Mouse (Mus musculus): Measurements from ENCODE around the gene Gm28047. TPM values are rescaled to one million over a fixed set of nuclear protein-coding genes. Genes with fewer than 3 reads are reported as not detected.
A peak's percentile ranks its signal among the peaks of the same experiment; 100 is the strongest.
"Not testable (repeated sequence)": the region's sequence is repeated elsewhere in the genome, so short reads cannot be mapped to it uniquely, and the experiment has no call there.

The Gm28047 gene
- polyA plus RNA-seq, 1 experiment from 2014 or later: 0.19 TPM

GRCm38 (mm10) chr15:102651107-102651506 lies 26.2 kb upstream of the Gm28047 start:
- WGBS (ENCODE audit: missing documents): 90% methylated on average over 3 of the region's 3 CpGs
- no peak overlapping the region for H3K4me3 ChIP-seq (ENCODE audit: inconsistent target)

DNA sequence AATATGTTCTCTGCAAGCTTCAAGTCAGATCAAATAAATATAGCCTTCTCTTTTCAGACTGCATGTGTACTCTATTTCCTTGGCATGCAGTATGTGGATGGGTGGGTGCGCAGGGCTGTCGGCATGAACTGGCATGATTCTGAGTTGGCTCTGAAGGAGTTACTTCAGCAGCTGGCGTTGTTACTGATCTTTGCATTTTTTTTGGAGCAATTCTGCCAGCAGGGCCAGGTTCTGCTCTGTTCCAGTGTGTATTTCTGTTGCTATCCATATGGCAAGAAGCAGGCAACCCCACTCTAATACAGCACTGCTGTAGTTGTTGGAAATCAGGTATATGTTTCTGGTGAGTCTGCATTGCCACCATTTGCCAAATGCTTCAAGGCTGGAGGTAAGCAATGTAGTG lies 10.9 kb upstream of the Gm28047 start:
- H3K4me3 ChIP-seq (ENCODE audit: inconsistent target): no peak overlapping the region
- H3K79me2 ChIP-seq (ENCODE audit: inconsistent target): no peaks in the 10 kb centered on the region
- WGBS (ENCODE audit: missing documents): 92% methylated on average over 3 of the region's 3 CpGs
- H3K36me3 ChIP-seq (ENCODE audit: inconsistent target): no peaks in the 10 kb centered on the region
- no peak overlapping the region for H3K27ac ChIP-seq

More at GRCm38 (mm10) chr15:102651107-102651506, 26.2 kb upstream of the Gm28047 start:
- Histone ChIP-seq H3K79me2 (ENCODE audit: inconsistent target) (no peaks in the 10 kb centered on the region), H3K36me3 (ENCODE audit: inconsistent target) (no peaks in the 10 kb centered on the region), H3K27ac (no peak overlapping the region)

DNA sequence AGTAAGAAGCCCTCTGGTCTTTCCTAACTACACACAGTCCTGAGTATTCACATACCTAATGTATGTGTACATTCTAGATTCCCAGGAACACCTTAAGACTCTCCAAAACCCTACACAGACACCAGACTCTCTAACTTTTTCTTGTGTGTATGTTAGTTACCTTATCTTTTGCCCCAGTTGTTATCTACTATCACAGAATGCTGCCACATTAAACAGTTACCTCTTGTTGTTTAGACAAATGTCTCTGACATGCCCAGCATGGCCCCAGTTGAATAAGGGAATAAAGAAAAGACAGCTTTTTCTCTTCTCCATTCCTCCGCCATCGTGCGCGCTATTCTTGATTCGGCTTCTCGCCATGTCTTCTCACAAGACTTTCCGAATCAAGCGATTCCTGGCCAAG lies 9.8 kb upstream of the Gm28047 start:
- Histone ChIP-seq H3K36me3 (ENCODE audit: inconsistent target) (no peaks in the 10 kb centered on the region), H3K4me3 (ENCODE audit: inconsistent target) (no peak overlapping the region), H3K27ac (no peak overlapping the region), H3K79me2 (ENCODE audit: inconsistent target) (no peaks in the 10 kb centered on the region)
- 91% methylated on average over 4 of the region's 8 CpGs for WGBS (ENCODE audit: missing documents)

DNA sequence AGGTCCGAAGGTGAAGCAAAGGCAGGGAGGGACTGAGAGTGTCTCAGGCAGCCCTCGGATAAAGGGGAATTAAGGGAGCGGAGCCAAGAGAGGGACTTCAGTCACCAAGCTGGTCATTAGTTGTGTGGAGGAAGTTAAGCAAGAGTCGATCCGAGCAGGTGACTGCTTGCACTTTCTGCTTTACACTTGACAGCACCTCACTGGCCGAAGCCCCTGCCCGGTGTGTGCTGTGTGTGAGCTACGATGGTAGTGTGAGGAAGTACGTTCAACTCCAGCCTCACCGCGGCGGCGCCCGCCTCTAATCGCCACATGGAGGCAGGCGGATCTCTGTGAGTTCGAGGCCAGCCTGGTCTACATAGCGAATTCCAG lies 804 bp upstream of the Gm28047 start:
- Histone ChIP-seq H3K4me3 (ENCODE audit: inconsistent target) (peak overlapping the region; percentile 97), H3K27ac (peak overlapping the region; percentile 86), H3K36me3 (ENCODE audit: inconsistent target) (no peaks in the 10 kb centered on the region), H3K79me2 (ENCODE audit: inconsistent target) (peaks cover 43% of the 10 kb centered on the region)
- 1% methylated on average over 18 of the region's 18 CpGs for WGBS (ENCODE audit: missing documents)

DNA sequence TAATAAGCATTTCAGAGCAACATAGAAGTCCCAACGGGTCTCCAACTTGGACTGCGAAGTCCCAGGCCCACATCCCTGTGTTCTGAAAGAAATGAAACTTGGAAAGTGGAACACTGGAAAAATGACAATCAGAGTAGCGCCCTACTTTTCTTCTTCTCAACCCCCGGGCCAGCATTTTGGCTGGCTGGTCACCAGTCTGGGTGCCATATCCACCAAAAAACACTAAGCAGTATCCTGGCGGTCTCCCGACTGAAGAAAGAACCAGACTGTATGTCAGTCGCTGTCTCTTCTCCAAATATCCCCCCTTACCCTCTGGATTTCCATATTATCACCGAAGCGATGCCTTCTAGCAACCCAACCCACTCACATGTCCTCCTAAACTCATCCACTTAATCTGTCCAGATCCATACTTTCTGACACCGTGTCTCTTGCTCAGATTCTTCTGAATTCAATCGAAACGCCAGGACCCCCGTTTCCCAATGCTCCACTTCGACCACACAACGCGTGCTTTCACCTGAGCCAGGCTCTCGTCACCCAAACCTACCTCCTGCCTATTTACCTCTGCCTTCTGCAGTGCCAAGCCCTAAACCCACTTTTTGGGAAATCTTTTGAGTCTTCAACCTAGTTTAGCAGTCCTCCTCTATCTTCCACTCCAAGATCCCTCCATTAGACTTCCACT lies 437 bp downstream of the Gm28047 start:
- no peaks in the 10 kb centered on the region for H3K36me3 ChIP-seq (ENCODE audit: inconsistent target)
- 1% methylated on average over 17 of the region's 17 CpGs for WGBS (ENCODE audit: missing documents)
- H3K27ac ChIP-seq: peak overlapping the region; percentile 86

DNA sequence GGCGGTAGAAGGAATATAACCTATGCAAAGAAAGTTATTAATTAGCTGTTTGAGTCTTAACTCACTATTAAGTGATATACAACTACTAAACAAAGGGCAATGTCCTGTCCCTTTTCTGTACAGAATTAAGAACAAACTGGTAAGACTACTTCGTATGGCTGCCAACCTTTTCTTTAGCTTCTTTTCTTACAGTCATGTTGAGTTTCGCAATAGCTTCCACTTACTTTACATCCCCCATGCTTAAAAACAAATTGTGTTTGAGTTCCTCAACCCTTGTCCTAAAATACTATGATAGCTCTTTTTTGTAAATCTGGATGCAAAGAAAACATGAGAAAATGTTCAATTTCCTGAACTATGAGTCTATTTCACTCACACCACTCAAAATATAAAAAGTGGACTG lies 1.7 kb downstream of the Gm28047 start:
- WGBS (ENCODE audit: missing documents): 23% methylated on average over 2 of the region's 3 CpGs
- Histone ChIP-seq H3K79me2 (ENCODE audit: inconsistent target) (peaks cover 68% of the 10 kb centered on the region), H3K36me3 (ENCODE audit: inconsistent target) (no peaks in the 10 kb centered on the region), H3K4me3 (ENCODE audit: inconsistent target) (no peak overlapping the region), H3K27ac (no peak overlapping the region)

More for the DNA sequence above, 437 bp downstream of the Gm28047 start:
- Histone ChIP-seq H3K79me2 (ENCODE audit: inconsistent target) (peaks cover 55% of the 10 kb centered on the region), H3K4me3 (ENCODE audit: inconsistent target) (peak overlapping the region; percentile 97)

DNA sequence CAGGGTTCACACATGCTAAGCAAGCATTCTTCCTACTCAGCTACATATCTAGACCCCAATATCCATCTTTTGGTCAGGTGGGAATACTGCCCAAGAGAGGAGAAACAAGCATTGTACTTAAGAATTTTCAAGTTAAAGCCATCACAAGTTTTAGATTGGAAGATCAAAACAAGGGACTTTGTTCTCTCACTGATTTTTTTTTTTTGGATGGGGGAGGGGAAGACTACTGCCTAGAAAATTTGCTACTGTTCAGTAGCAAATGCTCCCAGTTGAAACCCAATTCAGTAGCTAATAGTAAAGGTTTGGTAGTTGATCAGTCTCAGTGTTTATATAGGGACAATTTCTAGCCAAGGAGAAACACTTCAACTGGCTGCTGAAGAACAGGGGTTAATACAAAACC lies 2.3 kb downstream of the Gm28047 start:
- no peak overlapping the region for H3K27ac ChIP-seq
- peaks cover 74% of the 10 kb centered on the region for H3K79me2 ChIP-seq (ENCODE audit: inconsistent target)
- H3K4me3 ChIP-seq (ENCODE audit: inconsistent target): no peak overlapping the region
- H3K36me3 ChIP-seq (ENCODE audit: inconsistent target): no peaks in the 10 kb centered on the region

DNA sequence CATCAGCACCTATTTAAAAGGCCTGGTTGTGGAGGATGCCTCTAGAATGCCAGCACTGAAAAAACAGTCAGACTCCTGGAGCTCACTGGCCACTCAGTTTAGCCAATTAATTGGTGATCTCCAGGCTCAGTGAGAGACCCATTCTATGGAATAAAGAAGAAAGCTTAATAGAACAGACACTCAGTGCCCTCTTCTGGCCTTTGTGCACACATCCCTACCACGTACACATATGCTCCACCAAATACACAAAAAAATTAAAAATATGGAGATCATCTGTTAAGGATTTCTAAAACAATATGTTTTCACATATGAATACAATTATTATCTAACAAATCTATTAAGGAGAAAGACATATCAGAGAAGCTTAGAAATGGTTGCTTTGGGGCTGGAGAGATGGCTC lies 4.1 kb downstream of the Gm28047 start:
- Histone ChIP-seq H3K4me3 (ENCODE audit: inconsistent target) (no peak overlapping the region), H3K36me3 (ENCODE audit: inconsistent target) (no peaks in the 10 kb centered on the region), H3K79me2 (ENCODE audit: inconsistent target) (peaks cover 92% of the 10 kb centered on the region), H3K27ac (no peak overlapping the region)
- WGBS (ENCODE audit: missing documents): 83% methylated on average over 1 of the region's 1 CpGs

DNA sequence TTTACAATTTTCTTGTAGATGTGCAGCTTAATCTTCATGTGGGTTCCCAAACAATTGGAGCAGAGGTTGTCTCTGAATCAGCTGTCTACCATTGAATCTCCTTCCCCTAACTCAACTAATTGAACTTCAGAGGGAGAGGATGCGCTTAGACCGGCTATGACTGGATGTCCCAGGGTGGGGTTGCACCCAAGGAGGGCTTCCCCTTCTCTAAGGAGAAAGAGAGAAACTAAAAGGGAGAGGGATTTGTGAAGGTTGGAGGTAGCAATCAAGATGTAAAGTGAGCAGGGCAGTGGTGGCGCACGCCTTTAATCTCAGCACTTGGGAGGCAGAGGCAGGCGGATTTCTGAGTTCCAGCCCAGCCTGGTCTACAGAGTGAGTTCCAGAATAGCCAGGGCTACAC lies 5.4 kb downstream of the Gm28047 start:
- Histone ChIP-seq H3K79me2 (ENCODE audit: inconsistent target) (peaks cover 100% of the 10 kb centered on the region), H3K36me3 (ENCODE audit: inconsistent target) (no peaks in the 10 kb centered on the region), H3K4me3 (ENCODE audit: inconsistent target) (no peak overlapping the region), H3K27ac (no peak overlapping the region)
- 94% methylated on average over 5 of the region's 5 CpGs for WGBS (ENCODE audit: missing documents)

DNA sequence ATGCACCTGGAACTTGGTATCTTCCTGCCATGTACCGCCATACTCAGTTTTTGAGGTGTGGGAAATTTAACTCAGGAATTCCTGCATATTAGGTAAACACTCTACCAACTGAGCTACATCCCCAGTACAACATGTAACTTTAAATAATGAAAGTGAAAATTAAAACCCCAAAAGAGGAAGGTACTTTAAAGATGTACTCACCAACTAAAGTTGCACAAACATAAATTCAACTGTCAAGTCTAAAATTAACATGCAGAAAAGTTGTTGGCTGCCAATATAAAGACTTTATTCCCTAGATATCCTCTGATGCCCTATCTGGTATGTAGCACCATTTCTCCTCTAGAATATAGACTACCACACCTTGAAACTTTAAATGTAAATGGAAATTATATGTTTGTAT lies 7.2 kb downstream of the Gm28047 start:
- peaks cover 100% of the 10 kb centered on the region for H3K79me2 ChIP-seq (ENCODE audit: inconsistent target)
- no peaks in the 10 kb centered on the region for H3K36me3 ChIP-seq (ENCODE audit: inconsistent target)
- peak overlapping the region; percentile 0; the same call in 1 of the 2 replicates for H3K4me3 ChIP-seq (ENCODE audit: inconsistent target)
- no peak overlapping the region for H3K27ac ChIP-seq
- 0% methylated on average over 1 of the region's 1 CpGs for WGBS (ENCODE audit: missing documents)

DNA sequence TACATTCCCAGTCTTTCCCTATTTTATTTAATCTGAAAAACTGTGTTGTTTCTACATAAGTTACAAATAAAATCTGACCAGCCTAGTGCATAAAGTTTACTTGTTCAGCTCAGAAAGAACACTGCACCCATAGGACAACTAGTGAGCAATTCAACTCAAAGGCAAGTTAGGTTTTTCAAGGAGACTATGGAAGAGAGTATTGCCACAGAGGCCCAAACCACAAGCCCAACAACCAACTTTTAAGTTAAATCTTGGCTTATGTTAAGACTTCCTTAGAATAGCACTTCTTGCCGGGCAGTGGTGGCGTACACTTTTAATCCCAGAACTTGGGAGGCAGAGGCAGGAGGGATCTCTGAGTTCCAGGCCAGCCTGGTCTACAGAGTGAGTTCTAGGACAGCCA lies 8.7 kb downstream of the Gm28047 start:
- no peaks in the 10 kb centered on the region for H3K36me3 ChIP-seq (ENCODE audit: inconsistent target)
- no peak overlapping the region for H3K27ac ChIP-seq
- H3K79me2 ChIP-seq (ENCODE audit: inconsistent target): peaks cover 100% of the 10 kb centered on the region
- no peak overlapping the region for H3K4me3 ChIP-seq (ENCODE audit: inconsistent target)
- WGBS (ENCODE audit: missing documents): 25% methylated on average over 2 of the region's 2 CpGs

DNA sequence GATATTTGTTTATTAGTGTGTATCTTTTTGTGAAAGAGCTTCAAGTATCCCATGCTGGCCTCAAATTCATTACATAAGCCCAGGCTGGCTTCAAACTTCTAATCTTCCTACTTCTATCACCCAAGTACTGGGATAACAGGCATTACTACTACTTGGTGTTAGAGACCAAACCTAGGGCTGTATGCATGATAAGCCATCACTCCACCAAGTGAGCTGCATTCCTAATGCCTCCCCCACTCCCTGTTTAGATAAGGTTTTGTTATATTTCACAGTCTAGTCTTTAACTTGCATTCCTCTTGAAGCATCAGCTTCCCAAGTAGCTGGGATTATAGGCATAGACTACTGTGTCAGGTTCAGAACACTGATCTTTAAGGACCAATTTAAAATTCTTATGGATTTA lies 10.6 kb downstream of the Gm28047 start:
- Histone ChIP-seq H3K27ac (no peak overlapping the region), H3K4me3 (ENCODE audit: inconsistent target) (no peak overlapping the region), H3K79me2 (ENCODE audit: inconsistent target) (peaks cover 100% of the 10 kb centered on the region), H3K36me3 (ENCODE audit: inconsistent target) (no peaks in the 10 kb centered on the region)

- Histone ChIP-seq H3K27ac (no peak overlapping the region), H3K79me2 (ENCODE audit: inconsistent target) (peaks cover 100% of the 10 kb centered on the region), H3K36me3 (ENCODE audit: inconsistent target) (no peaks in the 10 kb centered on the region), H3K4me3 (ENCODE audit: inconsistent target) (no peak overlapping the region)
These were observed 11.9 kb downstream of the Gm28047 start for GRCm38 (mm10) chr15:102612966-102613365.

DNA sequence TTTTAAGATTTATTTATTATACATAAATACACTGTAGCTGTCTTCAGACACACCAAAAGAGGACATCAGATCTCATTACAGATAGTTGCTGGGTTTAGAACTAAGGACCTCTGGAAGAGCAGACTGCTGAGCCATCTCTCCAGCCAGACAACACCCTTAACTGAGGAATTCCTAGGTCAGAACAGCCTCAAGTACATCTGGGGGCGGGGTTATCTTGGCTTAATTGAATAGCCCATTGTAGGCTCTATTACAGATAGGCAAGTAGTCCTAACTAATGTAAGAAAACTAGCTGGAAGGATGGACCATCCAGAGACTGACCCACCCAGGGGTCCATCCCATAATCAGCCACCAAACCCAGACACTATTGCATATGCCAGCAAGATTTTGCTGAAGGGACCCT lies 16.3 kb downstream of the Gm28047 start:
- H3K4me3 ChIP-seq (ENCODE audit: inconsistent target); H3K36me3 ChIP-seq (ENCODE audit: inconsistent target); H3K27ac ChIP-seq: not testable (repeated sequence)
- peaks cover 100% of the 10 kb centered on the region for H3K79me2 ChIP-seq (ENCODE audit: inconsistent target)
- 100% methylated on average over 1 of the region's 1 CpGs for WGBS (ENCODE audit: missing documents)

- no peak overlapping the region for H3K27ac ChIP-seq
- H3K4me3 ChIP-seq (ENCODE audit: inconsistent target): no peak overlapping the region
- WGBS (ENCODE audit: missing documents): 89% methylated on average over 8 of the region's 8 CpGs
These were observed 30.7 kb downstream of the Gm28047 start for GRCm38 (mm10) chr15:102593996-102594656.

More at GRCm38 (mm10) chr15:102593996-102594656, 30.7 kb downstream of the Gm28047 start:
- Histone ChIP-seq H3K79me2 (ENCODE audit: inconsistent target) (peaks cover 19% of the 10 kb centered on the region; the same call in 1 of the 2 replicates), H3K36me3 (ENCODE audit: inconsistent target) (0 out of 2 replicates have a peak, but pooled peaks cover 4% of the 10 kb centered on the region)
